Mouse (Mus musculus): Measurements from ENCODE around the gene Sox10. TPM values are rescaled to one million over a fixed set of nuclear protein-coding genes. Genes with fewer than 3 reads are reported as not detected.

Gene Sox10
- total RNA-seq, 2 experiments from 2014 or later = 1.6 to 1.8 TPM

DNA sequence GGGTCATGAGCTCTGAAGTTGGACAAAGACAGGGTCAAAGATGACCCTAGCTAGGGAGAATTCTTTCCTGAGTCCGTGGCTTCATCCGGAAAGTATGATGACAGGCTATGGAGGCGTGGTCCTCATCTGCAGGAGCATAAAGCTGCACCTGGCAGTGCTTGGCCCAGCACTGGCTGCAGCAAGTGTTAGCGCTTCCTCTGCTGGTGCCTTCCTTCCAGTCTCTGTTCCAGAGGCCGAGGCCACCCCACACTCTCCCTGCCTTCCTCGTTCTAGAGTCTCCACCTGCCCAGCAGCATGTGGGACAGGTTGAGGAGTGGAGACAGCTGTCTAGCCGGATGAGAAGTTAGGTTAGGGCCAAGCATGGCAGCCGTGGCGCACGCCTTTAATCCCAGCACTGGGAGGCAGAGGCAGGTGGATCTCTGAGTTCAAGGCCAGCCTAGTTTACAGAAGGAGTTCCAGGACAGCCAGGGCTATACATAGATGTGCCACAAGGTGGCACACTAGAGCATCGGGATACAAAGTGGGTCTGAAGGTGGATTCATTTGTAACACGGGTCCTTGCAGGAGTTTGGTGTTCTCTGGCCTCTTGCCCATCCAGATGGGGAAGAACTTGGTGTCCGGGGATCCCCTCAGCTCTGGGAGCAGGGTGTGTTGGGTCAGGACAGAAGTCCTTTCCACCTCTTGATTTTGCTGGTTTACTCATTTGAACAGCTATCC is 38.7 kb downstream of the Sox10 start:
- intact Hi-C loops (cut with DNase I) = loop anchor here (2.0 to 5.0 kb wide), 2 partner anchors 34 to 89 kb away; no protein-coding TSS in a partner anchor
- DNase-seq = peak; percentile 64 to 71

DNA sequence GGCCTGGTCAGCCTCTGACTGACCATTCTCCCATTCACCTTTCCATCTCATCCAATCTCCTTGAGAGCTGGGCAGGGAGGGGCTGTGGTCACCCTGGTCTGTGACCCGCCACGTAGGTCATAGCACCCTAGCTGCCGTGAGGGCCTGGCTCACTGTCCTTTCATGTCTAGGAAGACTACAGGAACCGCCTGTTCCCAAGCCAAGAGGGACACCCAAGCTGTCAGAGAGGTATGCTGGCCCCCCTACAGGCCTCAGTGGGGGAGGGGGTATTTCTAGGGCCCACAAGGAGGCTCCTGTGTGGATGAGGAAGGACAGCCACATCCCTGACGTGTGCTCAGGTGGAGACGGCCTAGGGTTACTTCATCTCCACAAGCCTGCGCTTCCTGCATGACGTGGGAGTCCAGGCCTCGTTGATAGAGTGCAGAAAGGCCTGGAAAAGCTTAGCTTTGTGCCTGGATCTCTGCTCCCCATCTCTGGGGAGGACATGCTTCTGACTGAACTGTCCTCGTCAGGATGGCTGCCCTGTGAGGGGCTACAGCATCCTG is 40.6 kb downstream of the Sox10 start:
- DNase-seq = no peak
- intact Hi-C loops (cut with DNase I) = no loop called here

DNA sequence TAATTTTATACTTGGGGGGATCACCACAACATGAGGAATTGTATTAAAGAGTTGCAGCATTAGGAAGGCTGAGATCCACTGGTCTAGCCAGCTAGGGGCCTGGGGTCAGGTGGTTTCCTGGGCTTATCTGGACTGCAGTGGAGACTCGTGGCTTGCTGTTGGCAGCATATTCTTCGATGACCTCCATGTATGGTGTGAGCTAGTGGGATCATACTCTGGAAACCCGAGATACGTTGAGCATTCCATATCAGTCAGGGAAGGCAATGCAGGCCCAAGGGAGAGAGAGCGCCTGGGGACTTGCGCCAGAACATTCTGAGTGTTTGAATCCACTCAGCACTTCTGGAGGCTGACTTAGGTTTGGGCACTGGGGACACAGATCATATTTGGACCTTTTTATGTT is 41.3 kb downstream of the Sox10 start:
- intact Hi-C loops (cut with DNase I) = no loop called here
- DNase-seq = peak; percentile 46 to 60

DNA sequence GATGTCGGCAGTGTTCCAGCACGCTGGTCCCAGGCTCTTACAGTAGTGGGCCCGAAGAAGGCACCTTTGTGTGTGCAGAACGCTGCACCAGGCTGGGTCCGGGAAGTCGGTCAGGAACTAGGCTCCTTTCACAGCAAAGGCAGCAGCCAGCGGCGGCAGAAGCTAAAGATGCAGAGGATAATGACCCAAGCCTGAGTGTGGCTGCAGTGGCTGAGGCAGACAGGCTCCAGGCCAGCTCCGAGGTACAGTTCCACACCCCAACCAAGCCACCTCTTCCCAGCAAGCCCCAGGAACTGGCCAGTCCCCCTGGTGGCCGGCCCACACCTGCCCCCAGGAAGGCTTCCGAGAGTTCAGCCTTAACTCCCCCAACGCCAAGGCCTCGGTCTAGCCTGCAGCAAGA is 42.5 kb downstream of the Sox10 start:
- DNase-seq = no peak
- intact Hi-C loops (cut with DNase I) = no loop called here

DNA sequence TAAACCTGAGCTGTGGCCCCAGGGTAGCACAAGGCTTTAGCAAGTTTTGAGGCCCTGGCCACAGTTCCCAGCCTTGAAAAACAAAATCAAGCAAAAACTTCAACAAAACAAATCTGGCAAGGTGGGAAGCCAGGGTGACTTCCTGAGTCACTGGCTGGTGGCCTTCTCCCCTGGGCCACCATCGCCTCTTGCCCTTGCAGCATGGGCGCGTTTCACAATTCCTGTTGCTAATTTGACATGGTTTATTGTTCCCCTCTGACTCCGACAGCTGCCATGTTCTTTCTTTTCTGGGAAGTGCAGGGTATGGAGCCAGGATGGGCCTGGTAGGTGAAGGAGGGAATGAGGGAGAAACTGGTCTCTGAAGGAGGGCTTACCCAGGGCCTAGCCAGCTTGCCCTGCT is 42.9 kb downstream of the Sox10 start:
- no peak for DNase-seq
- intact Hi-C loops (cut with DNase I) = no loop called here

DNA sequence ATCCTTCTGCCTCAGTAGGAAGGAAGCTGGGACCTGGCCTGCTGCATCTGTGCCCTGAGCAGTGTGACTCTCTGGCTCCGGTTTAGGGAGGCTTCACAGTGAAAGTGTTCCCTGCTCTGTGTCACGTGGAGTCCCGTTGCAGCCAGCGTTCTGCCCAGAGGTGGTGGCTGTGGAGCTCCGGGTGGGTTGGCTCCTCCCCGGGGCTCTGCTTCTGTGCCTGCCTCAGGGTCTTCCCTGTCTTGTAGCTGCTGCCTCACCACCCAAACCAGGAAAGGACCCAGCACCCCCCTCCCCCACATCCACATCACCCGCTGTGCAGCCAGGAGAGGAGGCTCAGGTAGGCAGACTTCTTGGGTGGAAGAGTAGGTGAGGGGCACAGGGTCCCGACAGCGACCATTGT is 45.5 kb downstream of the Sox10 start:
- intact Hi-C loops (cut with DNase I) = no loop called here
- DNase-seq = no peak

DNA sequence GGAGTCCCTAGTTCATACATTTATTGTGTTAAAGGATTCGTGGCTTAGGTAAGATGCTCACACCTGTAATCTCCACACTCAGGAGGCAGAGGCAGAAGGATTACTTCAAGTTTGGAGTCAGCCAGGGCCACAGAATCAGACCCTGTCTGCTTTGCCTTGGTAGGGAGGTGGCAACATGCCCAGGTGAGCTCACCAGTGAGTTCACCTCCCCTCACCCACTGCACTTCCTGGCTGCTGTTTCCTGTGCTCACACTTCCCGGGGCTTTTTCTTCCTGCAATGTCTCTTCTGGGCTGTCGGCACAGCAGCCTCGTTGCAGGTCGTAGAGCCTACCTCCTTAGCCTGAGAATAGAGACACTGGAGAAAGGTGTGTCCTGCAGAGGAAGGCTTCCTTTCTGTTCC is 49.8 kb downstream of the Sox10 start:
- no peak for DNase-seq

DNA sequence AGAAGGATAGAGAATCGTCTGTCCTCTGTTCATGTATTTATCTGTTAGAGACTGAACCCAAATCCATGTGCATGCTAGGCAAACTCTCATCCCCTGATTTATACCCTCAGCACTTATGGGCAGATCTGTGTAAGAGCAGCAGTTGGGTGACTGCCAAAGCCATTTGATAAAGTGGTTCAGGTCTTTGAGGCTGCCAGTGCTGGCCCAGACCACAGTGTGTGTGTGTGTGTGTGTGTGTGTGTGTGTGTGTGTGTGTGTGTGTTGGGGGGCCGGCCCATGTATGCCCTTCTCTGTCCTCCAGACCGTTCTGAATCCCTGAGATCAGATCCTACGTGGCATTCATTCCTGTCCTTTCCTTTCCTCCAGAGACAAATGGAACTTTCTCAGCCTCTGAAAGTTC is 53.3 kb downstream of the Sox10 start:
- DNase-seq = peak; percentile 54 to 69
- intact Hi-C loops (cut with DNase I) = loop anchor here (2.0 kb wide), 1 partner anchor 13 kb away; no protein-coding TSS in a partner anchor

More for the DNA sequence above, 49.8 kb downstream of the Sox10 start:
- intact Hi-C loops (cut with DNase I) = no loop called here

DNA sequence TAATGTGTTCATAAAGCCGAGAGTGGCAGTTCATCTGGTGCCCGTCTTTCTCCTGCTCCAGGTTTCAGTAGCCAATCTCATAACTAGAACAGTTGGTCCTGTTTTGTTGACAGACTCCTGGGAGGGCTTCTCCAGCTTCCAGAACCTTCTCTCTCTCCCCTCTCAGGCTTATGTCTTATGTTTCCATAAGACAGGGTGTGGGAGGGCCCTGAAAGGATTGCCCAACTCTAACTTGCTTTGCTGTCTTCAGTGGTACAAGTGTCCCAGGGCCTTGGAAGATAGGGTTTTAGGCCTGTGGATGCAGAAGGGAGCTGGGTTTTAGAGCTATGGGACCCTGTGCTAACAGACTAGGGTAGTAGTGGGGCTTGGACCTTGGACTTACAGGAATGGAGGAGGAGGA is 54.5 kb downstream of the Sox10 start:
- intact Hi-C loops (cut with DNase I) = no loop called here

DNA sequence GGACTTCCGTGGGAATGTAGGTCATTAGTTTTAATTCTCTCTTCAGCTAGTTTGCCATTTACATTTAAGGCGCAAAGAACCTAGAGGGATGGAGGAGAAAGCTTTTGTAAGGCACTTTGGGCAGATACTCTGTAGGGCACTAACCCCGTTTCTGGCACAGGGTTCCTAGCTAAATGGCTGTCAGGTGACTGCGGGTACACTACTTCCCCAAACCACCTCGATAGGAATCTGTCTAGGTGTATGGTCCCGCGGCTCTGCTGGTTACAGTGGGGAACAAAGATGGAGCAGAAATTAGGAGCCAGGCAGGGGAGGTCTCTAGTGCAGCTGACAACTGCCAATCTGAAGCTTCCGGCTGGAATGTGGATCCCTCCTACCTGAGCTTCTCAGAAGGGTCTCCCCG is 55.0 kb downstream of the Sox10 start:
- no peak for DNase-seq
- intact Hi-C loops (cut with DNase I) = no loop called here

More for the DNA sequence above, 54.5 kb downstream of the Sox10 start:
- DNase-seq = no peak

DNA sequence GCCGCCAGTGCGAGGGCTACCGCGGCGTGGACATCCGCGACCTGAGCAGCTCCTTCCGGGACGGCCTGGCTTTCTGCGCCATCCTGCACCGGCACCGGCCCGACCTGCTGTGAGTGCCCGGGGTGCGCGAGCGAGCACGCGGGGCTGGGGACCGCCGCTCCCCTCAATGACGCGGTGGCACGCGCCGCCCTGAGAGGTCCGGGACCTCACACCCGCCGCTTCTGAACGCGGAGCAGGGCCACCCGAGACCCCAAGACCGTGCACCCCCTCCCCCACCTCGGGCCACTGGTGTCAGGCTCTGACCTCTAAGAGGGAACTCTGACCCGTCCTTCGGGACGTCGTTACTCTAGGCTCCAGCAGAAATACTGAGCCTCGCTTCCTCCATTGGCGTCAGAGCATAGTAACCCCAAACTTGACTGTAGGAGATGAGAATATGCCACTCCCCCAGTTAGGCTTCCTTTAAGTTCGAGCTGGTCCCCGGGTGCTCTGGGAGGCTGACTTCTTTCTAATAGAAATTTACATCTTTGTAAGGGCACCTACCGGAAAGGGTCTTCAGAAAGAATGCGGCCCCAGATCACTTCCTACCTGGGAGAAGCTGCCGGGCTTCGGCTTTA is 55.6 kb downstream of the Sox10 start:
- intact Hi-C loops (cut with DNase I) = no loop called here
- no peak for DNase-seq

DNA sequence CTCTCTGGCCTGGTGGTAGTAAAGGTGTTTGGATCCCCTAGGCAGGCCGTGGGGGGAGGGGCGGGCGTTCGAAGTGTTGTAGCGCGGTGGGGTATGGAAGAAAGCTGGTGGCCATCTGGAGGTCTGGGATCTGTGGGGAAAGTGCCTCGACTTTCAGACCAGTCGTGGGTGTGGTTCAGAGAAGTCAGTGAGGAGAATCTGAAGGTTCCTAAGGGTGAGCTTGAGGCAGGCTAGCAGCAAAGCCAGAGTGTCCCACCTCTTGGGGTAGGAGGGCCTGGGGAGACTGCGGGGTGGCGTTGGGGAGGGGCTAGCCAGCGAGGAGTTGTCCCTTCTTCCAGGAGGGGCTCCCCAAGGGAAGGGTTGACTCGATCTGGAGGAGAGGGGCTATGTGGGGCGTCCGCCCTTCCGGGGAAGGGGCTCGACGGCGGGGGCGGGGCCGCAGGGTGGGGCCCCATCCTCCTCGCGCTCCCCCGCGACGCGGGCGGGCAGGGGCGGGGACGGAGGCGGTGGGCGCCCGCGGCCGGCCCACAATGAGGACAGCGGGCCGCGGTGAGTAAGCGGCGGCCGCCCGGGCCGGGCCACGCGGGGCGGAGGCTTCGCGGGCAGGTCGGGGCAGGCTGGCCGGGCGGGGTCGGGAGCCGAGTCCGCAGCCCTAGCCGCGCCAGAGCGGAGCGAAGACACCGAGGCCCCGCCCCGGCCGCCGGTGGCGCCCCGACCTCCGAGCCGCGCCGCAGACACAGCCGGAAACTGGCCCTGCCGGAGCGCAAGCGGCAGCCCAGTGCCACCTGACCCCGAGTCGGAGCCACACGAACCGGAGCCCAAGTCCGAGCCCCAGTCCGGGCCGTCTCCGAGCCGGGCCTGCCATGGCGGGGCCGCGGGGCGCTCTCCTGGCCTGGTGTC is 56.4 kb downstream of the Sox10 start, which contains the start of gene Micall1:
Gene Micall1 (plus strand): TSS at position 478 of the 900 bp plus-strand sequence.
- intact Hi-C loops (cut with DNase I) = no loop called here
- peak; percentile 77 to 83 for DNase-seq

DNA sequence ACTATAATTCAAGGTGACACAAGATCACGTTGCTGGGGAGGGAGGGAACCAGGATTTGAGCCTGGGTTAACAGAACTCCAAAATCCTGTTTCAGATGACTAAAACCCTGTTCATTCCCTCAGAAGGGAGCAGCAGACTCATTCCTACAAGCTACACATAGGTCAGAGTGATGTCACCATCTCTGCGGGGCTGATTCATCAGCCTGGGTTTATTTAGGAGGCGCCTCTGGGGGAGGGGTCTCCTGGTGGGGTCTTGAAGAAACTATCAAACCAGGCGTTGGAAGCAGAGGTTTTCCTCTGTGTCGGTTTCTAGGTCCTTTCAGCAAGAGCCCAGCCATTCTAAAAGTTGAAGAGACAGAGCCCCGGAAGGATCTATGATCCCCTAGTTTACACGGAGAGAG is 57.1 kb downstream of the Sox10 start:
- intact Hi-C loops (cut with DNase I) = no loop called here

DNA sequence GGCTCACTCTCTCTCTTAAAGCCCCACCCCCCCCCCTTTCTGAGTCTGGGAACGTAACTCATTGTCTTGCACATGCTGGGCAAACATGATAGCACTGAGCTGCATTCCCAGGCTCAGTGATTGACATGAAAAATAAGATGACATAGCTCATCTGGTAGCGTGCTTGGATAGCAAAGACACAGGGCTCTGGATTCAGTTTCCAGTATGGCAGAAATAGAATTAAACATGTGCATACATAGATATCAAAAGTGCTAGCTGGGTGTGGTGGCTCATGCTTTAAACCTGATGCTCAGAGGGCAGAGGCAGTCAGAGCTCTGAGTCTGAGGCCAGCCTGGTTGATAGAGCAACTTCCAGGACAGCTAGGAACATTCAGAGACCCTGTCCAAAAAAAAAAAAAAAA is 59.2 kb downstream of the Sox10 start:
- intact Hi-C loops (cut with DNase I) = no loop called here
- no peak for DNase-seq

More for the DNA sequence above, 57.1 kb downstream of the Sox10 start:
- no peak for DNase-seq

Other genes starting within 250 kb of the Sox10 start
- 100 to 1,000 TPM; 236 to 276 TPM for gene Lgals1, start 238.5 kb downstream of the Sox10 start, total RNA-seq (2021)
- gene Nol12, start 230.3 kb downstream of the Sox10 start, total RNA-seq (2021) = 10 to 100 TPM; 13.6 to 14.3 TPM
- 10 to 100 TPM; 44.6 to 49.6 TPM for gene Triobp, start 217.5 kb downstream of the Sox10 start, total RNA-seq (2021)
- gene H1f0, start 136.8 kb downstream of the Sox10 start, total RNA-seq (2021) = 100 to 1,000 TPM; 104 to 128 TPM
- not detected for gene Galr3, start 123.4 kb downstream of the Sox10 start, total RNA-seq (2021)
- 1 to 10 TPM; 8.7 to 9.4 TPM for gene Ankrd54, start 102.3 kb downstream of the Sox10 start, total RNA-seq (2021)
- 10 to 100 TPM; 73.8 to 81.1 TPM for gene Eif3l, start 90.1 kb downstream of the Sox10 start, total RNA-seq (2021)
- gene Micall1, start 56.3 kb downstream of the Sox10 start, total RNA-seq (2021) = 10 to 100 TPM; 61.2 to 64.9 TPM
- 100 to 1,000 TPM; 111 to 116 TPM for gene Polr2f, start 24.2 kb downstream of the Sox10 start, total RNA-seq (2021)
- 1 to 10 TPM; 1.3 to 2.7 TPM for gene 1700088E04Rik, start 24.0 kb downstream of the Sox10 start, total RNA-seq (2021)
- gene Pick1, start 63.9 kb upstream of the Sox10 start, total RNA-seq (2021) = 10 to 100 TPM; 22.4 to 23.2 TPM
- gene Gm49486, start 64.2 kb upstream of the Sox10 start, total RNA-seq (2021) = under 1 TPM; 0.76 to 0.98 TPM
- under 1 TPM; 0.19 to 0.29 TPM for gene Slc16a8, start 89.5 kb upstream of the Sox10 start, total RNA-seq (2021)
- gene Baiap2l2, start 120.3 kb upstream of the Sox10 start, total RNA-seq (2021) = under 1 TPM; 0.45 to 0.49 TPM
- gene Pla2g6, start 163.2 kb upstream of the Sox10 start, total RNA-seq (2021) = 10 to 100 TPM; 10.4 to 10.6 TPM
- 1 to 10 TPM; 6.2 to 6.9 TPM for gene Maff, start 181.4 kb upstream of the Sox10 start, total RNA-seq (2021)
- 10 to 100 TPM; 52.8 to 55.6 TPM for gene Tmem184b, start 238.3 kb upstream of the Sox10 start, total RNA-seq (2021)

Data from heart, postnatal 14 days (tissue).